Mouse (Mus musculus) ES-Bruce4 (cell line): ENCODE measurements around the gene Mafg. TPM values are rescaled to one million over a fixed set of nuclear protein-coding genes. Genes with fewer than 3 reads are reported as not detected.

Experiments used
- H3K27ac ChIP-seq: 2 replicates; pipeline ENCODE4 v1.5.1; 2012; ENCODE audit warnings: low read length, inconsistent platforms; ENCODE audit not compliant: insufficient read depth
- H3K27me3 ChIP-seq: 2 replicates; pipeline ENCODE4 v1.6.1; 2012; ENCODE audit warnings: mild to moderate bottlenecking, low read length, inconsistent platforms; ENCODE audit not compliant: control insufficient read depth, poor library complexity, insufficient read depth, severe bottlenecking
- H3K36me3 ChIP-seq: 2 replicates; pipeline ENCODE4 v1.6.1; 2012; ENCODE audit warnings: inconsistent platforms, mild to moderate bottlenecking, low read length, moderate library complexity; ENCODE audit not compliant: control insufficient read depth, poor library complexity, insufficient read depth, severe bottlenecking
- H3K4me1 ChIP-seq: one replicate; pipeline ENCODE4 v1.8.1; 2011; ENCODE audit warnings: low read length; ENCODE audit not compliant: control insufficient read depth, insufficient read depth
- H3K4me3 ChIP-seq: 2 replicates; pipeline ENCODE4 v1.5.1; 2011; ENCODE audit warnings: low read depth, mild to moderate bottlenecking, low read length
- H3K9ac ChIP-seq: 2 replicates; pipeline ENCODE4 v1.6.1; 2012; ENCODE audit warnings: low read depth, mild to moderate bottlenecking, inconsistent platforms; ENCODE audit not compliant: poor library complexity, severe bottlenecking
- H3K9me3 ChIP-seq: replicated peaks from 2 replicates; pipeline ENCODE4 v1.6.1; 2012; ENCODE audit warnings: mild to moderate bottlenecking, low read length, inconsistent platforms; ENCODE audit not compliant: control insufficient read depth, poor library complexity, insufficient read depth, severe bottlenecking
- CTCF ChIP-seq: IDR thresholded peaks from one replicate; pipeline ENCODE4 v1.8.1; 2011; ENCODE audit warnings: low read depth, low read length
- EP300 ChIP-seq: IDR thresholded peaks from 2 replicates; pipeline ENCODE4 v1.6.1; 2011; ENCODE audit warnings: low read depth, low read length; ENCODE audit not compliant: insufficient read depth
- POLR2A ChIP-seq: IDR thresholded peaks from one replicate; pipeline ENCODE4 v1.8.1; 2011; ENCODE audit warnings: low read length; ENCODE audit not compliant: insufficient read depth
- polyA plus RNA-seq: library from polyadenylated mRNA; stranded (reverse); fragments of >200 nt; gene quantifications from 2 replicates; pipeline ENCODE4 v1.2.4, GENCODE M21; 2011; ENCODE audit warnings: low read depth; ENCODE audit not compliant: missing spikeins, insufficient read depth, insufficient read length

Mafg gene
- polyA plus RNA-seq, 1 experiment, result 53.0 TPM

DNA sequence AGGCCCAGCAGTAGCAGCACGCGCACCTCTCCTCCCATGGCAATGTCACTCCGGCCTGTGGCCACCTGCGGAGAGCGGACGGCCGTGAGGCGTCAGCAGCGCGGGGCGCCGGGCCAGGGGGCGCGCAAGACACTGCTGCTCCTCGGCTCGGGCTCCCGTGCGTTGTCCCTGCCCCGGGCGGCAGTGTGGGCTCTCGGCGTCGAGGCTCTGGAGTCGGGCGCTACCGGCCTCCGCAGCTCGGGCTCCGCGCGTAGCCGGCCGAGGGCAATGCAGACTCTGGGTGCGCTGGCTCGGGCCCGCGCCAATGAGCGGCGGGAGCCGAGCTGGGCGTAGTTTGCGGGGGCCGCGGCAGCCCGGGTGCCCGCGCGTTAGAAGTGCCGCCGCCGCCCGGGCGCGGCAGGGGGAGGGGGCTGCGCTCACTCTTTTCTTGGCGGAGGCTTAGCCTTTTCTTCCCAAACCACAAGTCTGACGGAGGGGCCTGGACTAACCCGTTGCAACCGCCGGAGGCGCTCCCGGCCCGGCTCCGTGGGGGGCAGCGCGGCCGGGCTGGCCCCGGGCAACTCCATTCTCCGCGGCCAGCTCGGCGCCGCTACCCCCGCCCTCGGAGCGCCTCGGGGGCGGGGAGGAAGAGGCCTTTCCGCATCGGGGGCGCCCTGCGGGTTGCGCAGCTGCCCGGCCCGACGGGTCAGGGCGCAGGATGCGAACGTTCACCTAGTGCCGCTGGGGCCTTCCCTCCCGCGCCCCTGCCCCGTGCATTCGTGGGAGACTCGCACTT lies 27.1 kb upstream of the Mafg start:
- H3K27ac ChIP-seq, result no peak overlapping the region

GRCm38 (mm10) chr11:120659509-120660300 lies 26.3 kb upstream of the Mafg start:
- H3K27me3 ChIP-seq, result peaks cover 3% of the 10 kb centered on the region; the same call in 1 of the 2 replicates

More for the DNA sequence above, 27.1 kb upstream of the Mafg start:
- Histone ChIP-seq H3K27me3 (peaks cover 3% of the 10 kb centered on the region; the same call in 1 of the 2 replicates), H3K9ac (peak overlapping the region; percentile 78), H3K36me3 (no peaks in the 10 kb centered on the region), H3K4me1 (peaks cover 2% of the 10 kb centered on the region), H3K9me3 (no peaks in the 10 kb centered on the region), H3K4me3 (peak overlapping the region; percentile 87)
- no peak for TF ChIP-seq POLR2A
- no peak for TF ChIP-seq CTCF
- no peak for TF ChIP-seq EP300

DNA sequence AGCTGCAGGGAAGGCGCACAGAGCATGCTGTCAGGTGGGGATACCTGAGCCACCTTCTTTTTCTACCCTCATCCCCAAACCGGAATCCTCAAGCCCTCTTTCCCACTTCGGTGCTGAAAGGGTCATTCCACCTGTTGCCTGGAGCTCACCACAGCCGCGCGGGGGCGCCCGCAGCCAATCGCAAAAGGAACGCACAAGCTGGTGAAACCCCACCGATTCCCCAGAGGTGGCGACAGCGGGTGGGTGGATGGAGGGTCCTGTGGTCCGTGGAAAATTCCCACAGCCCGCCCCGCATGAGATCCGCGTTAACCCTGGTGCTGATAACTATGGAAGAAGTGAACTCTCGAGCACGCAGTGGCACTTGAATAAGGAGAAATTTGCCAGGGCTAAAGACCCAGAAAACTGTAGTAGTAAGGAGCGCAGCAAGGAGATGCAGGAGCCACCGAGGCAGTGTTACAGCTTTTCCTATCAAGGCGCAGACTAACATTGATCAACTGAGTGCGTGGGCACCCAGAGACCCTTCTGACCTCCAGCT lies 25.5 kb upstream of the Mafg start:
- Histone ChIP-seq H3K27ac (no peak overlapping the region), H3K9me3 (no peaks in the 10 kb centered on the region), H3K9ac (no peak overlapping the region), H3K4me1 (peaks cover 2% of the 10 kb centered on the region), H3K36me3 (no peaks in the 10 kb centered on the region), H3K4me3 (peak overlapping the region; percentile 87; the same call in 1 of the 2 replicates), H3K27me3 (peaks cover 3% of the 10 kb centered on the region; the same call in 1 of the 2 replicates)
- no peak for TF ChIP-seq POLR2A
- peak; percentile 93 for TF ChIP-seq CTCF
- TF ChIP-seq EP300, result 0 out of 2 replicates have a peak, but pooled peaks have one; percentile 33

More at GRCm38 (mm10) chr11:120659509-120660300, 26.3 kb upstream of the Mafg start:
- Histone ChIP-seq H3K4me3 (peak overlapping the region; percentile 87), H3K4me1 (peaks cover 2% of the 10 kb centered on the region), H3K27ac (no peak overlapping the region), H3K36me3 (no peaks in the 10 kb centered on the region), H3K9ac (peak overlapping the region; percentile 78), H3K9me3 (no peaks in the 10 kb centered on the region)
- TF ChIP-seq POLR2A, result no peak
- TF ChIP-seq EP300, result no peak
- TF ChIP-seq CTCF, result no peak

DNA sequence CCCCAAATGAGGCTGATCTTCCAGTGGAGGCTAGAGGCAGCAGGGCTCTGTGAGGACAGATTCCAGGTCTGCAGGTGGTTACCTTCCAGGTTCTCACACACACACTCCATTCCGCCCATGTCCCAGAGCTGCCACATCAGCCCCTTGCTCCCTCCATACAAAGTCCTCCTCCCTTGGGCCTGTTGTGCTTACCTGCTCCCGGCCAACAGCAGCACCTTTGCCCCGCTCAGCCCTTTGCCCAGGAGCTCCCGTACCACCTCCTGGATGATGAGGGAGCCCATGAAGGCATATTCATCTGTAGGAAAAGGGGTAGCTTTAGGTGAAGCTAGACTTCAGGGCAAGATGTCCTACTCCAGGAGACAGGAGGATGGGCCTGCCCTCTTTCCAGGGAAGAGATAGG lies 23.9 kb upstream of the Mafg start:
- Histone ChIP-seq H3K27me3 (peaks cover 3% of the 10 kb centered on the region; the same call in 1 of the 2 replicates), H3K4me1 (peaks cover 2% of the 10 kb centered on the region), H3K36me3 (no peaks in the 10 kb centered on the region), H3K9me3 (no peaks in the 10 kb centered on the region), H3K4me3 (no peak overlapping the region), H3K27ac (no peak overlapping the region), H3K9ac (no peak overlapping the region)
- TF ChIP-seq EP300, result no peak
- no peak for TF ChIP-seq POLR2A
- no peak for TF ChIP-seq CTCF

- H3K27me3 ChIP-seq, result no peaks in the 10 kb centered on the region
- H3K9me3 ChIP-seq, result no peaks in the 10 kb centered on the region
These were observed 21.3 kb upstream of the Mafg start for GRCm38 (mm10) chr11:120654741-120655140.

More at GRCm38 (mm10) chr11:120654741-120655140, 21.3 kb upstream of the Mafg start:
- Histone ChIP-seq H3K27ac (no peak overlapping the region), H3K36me3 (no peaks in the 10 kb centered on the region), H3K9ac (no peak overlapping the region), H3K4me3 (no peak overlapping the region), H3K4me1 (no peaks in the 10 kb centered on the region)
- TF ChIP-seq POLR2A (no peak), CTCF (no peak), EP300 (no peak)
